Mouse (Mus musculus): ENCODE data around the gene Ythdf2.

DNA sequence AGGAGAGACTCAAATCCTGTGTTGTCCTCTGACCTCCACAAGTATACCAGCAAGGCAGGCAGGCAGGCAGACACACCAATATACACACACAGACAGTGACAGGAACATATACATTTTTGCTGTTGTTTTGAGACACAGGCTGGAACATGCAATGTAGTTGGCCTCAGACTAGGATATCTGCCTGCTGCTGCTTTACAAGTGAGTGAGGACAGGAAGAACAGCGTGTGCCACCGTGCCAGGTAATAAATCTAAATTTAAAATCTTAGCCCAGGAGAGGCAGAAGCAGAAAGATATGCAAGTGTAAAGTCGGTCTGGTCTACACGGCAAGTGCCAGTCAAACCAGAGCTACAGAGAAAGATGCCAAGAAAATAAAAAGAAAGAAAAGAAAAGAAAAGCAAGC, 47.1 kb upstream of the Ythdf2 start:
- TF ChIP-seq CTCF (IDR thresholded peaks at IDR 0.05 in 2 of 3, conservative IDR thresholded peaks at IDR 0.05 in 1 of 3; ENCODE audit: control insufficient read depth in 1 of 3, insufficient read depth in 1 of 3, low read depth in 2 of 3, low read length in 3 of 3, poor library complexity in 1 of 3, severe bottlenecking in 1 of 3) (no peak), TCF12 (IDR thresholded peaks at IDR 0.05; ENCODE audit: low read depth, low read length) (no peak), KAT2A (conservative IDR thresholded peaks at IDR 0.05; ENCODE audit: low read depth, low read length) (no peak), ZMIZ1 (IDR thresholded peaks at IDR 0.05; ENCODE audit: low read depth, low read length) (no peak), MAX (IDR thresholded peaks at IDR 0.05; ENCODE audit: low read length) (no peak), TBP (IDR thresholded peaks at IDR 0.05; ENCODE audit: low read depth, low read length) (no peak), CHD2 (IDR thresholded peaks at IDR 0.05; ENCODE audit: low read length) (no peak), POLR2A (IDR thresholded peaks at IDR 0.05; ENCODE audit: control insufficient read depth in 1 of 2, insufficient read depth in 1 of 2, low read depth in 1 of 2, low read length in 2 of 2, poor library complexity in 1 of 2) (no peak), EP300 (IDR thresholded peaks at IDR 0.05; ENCODE audit: low read depth in 1 of 2, low read length in 2 of 2) (no peak), USF1 (IDR thresholded peaks at IDR 0.05; ENCODE audit: low read depth, low read length) (no peak)

All from MEL (cell line).